Mouse (Mus musculus): ENCODE results near the gene Cbx1.

Gene Cbx1

GRCm38 (mm10) chr11:96818128-96818710, 29.3 kb downstream of the Cbx1 start:
- DNase-seq = no peak

DNA sequence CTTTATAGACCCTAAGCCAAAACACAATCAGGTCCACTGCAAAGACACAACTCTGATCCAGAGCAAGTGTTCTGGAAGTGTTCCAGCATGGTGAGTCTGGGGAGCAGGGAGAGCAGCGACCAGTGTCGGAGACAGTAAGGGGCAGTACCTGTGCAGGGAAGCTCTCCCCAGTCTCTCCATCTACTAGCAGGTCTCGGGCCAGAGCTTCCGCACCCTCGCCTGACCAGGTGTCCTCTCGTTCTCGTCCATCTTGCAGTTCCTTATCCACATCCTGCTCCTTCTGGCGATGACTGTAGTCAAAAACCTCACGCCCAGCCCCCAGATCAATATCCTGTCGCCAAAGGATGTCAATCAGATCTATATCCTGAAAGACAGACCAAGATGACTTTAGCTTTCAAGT, 33.0 kb downstream of the Cbx1 start:
- DNase-seq = no peak

- peak in 1 of 2 experiments; percentile 20 for DNase-seq
These were observed 33.9 kb downstream of the Cbx1 start for GRCm38 (mm10) chr11:96822675-96823470.

GRCm38 (mm10) chr11:96823471-96823837, 34.5 kb downstream of the Cbx1 start:
- no peak for DNase-seq

DNA sequence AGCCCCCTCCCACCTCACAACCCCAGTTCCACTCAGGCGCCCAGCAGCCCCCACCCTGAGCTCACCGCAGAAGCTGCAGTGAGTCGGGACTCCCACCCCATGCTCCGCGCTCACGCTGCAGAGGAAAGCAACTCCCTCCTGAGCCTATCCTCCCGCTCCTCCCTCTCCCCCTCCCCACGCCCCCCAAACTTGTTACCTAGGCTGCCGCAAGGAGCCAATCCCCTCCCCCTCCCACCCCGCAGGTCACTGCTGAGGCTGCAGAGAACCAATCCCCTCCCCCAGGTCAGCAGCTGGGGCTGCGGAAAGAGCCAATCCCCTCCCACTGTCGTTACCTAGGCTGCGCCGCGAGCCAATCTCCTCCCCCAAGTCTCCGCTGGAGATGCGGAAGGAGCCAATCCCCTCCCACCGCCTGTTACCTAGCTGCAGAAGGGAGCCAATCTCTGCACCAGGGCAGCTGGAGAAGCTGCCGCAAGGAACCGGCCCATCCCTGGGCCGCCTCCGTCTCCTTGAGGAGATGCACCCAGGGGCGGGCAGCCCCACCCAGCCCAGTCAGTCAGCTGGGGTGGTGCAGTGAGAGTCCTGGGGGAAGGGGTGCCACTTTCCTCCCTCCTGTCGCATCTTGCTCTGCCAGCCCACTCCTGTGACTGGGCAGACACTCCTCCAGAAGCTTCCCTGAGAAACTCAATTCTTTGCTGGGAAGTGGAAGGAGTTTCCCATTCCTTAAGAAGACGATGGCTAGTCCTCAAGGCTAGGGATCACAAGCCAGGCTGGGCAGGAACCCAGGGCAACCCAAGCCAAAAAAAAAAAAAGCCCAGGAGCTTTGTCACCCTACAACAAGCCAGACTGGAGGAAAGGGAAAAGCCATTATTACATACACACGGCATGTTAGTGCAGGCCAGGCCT, 35.2 kb downstream of the Cbx1 start:
- DNase-seq = peak; percentile 93 to 94

GRCm38 (mm10) chr11:96824783-96825495, 36.0 kb downstream of the Cbx1 start:
- peak; percentile 79 to 83 for DNase-seq

- DNase-seq = peak; percentile 59 to 61
These were observed 37.6 kb downstream of the Cbx1 start for GRCm38 (mm10) chr11:96826481-96826880.

GRCm38 (mm10) chr11:96827062-96827581, 38.2 kb downstream of the Cbx1 start:
- peak in 1 of 2 experiments; percentile 39 for DNase-seq

DNA sequence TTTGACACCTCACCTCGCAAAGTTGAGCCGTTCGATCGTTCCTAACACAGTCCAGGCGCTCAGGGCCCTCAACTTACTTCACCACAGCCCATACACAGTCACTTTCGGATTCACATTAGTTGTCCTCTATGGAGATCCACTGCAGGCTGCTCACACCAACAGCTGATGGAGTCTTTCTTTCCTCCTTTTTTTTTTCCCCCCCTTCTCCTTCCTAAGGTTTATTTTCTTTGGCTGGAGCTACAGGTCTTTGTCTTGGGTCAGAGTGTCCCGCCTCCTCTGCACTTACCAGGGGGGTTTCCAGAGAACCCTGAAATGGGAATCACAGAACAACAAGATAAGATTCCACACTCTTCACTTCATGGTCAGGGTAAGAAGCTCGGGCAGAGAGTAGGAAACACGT, 39.0 kb downstream of the Cbx1 start:
- no peak for DNase-seq

DNA sequence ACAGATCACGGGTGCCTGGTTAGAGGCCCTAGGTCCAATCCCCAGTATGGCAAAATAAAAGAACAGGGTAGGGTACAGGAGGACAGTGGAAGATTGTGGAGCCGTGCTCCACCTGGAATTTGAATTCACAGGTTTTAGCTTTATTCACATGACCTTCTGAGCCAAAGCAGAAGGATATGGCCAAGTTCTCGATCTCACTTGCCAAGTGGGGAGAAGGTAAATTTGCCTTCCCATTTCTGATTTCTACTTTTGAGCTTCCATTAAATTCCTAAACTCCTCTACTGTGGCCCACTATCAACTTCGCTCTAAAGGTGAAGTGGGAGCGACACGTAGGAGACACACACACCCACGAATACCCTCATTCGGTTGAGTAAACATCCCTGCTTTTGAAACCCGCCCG, 40.0 kb downstream of the Cbx1 start:
- no peak for DNase-seq

DNA sequence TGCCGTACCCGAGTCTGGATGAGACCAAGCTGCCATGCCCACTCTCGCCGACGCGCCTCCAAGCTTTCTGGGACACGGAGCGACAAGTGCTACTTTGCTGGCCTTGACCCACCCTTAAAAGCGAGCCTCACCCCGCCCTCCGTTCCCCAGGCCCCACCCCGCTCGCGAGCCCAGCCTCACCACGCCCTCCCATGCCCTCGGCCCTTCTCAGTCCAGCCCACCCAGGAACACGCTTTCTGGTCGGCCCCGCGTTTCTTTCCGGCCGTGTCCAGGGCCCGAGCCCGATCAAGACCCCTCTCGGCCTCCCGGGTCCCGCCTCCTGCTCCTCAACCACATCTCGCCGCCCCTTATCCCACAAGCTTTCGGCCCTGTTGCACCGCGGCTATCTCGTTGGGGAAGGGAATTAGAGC, 40.5 kb downstream of the Cbx1 start:
- peak; percentile 92 for DNase-seq

DNA sequence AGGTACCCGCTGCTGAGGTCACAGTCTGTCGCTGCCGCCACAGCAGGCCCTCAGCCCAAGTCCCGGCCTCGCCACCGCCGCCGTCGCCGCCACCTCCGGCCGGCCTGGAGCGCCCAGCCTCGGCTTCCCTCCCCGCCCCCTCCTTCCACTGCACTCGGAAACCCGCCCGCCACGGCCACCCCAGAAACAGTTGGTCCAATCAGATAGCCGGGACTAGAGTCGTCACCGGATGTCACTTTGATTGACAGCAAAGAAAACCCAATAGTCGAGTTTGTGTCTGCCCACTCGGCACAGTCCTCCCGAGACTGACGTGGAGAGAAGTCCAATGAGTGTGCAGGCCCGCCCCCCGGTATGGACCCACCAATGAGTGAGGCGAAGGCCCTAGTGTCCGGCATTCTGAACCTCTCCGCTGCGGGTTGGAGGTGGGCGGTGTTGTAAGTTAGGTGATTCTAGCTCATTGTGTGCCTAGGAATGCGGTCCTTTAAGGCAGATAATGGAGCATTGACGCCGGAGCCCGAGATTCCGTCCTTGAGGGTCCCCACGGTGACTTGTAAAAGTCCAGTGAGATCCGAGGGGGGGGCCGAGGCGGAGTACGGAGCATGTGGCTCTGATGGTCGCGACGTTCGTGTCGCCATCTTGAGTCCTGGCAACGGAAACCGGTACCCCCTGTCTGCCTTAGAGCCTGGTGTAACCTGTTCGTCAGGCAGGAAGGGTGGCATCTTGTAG, 41.0 kb downstream of the Cbx1 start, which contains the start of gene Nfe2l1:
Gene Nfe2l1 (minus strand): TSS at position 156 of the 726 bp plus-strand sequence.
- peak; percentile 99 to 100 for DNase-seq

- no peak for DNase-seq
These were observed 41.8 kb downstream of the Cbx1 start for GRCm38 (mm10) chr11:96830539-96831216.

- DNase-seq = peak; percentile 60 to 83
These were observed 42.6 kb downstream of the Cbx1 start for GRCm38 (mm10) chr11:96831516-96831915.

GRCm38 (mm10) chr11:96832541-96832940, 43.6 kb downstream of the Cbx1 start:
- DNase-seq = no peak

DNA sequence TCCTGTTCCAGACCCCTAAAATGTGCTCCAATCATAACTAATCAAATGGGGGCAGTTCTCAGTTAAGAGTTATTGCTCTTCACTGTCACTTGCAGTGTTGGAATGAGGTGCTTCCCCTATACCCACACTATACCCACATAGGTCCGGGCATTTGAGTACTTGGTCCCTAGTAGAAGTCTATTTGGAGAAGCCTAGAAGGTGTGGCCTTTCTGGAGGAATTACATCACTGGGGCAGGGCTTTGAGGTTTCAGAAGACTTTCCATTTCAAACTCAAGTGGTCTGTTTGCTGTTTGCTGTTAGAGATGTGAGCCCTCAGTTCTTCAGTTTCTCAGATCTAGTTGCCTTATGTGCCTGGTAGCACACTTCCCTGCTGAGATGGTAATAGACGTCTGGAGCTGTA, 44.0 kb downstream of the Cbx1 start:
- no peak for DNase-seq

DNA sequence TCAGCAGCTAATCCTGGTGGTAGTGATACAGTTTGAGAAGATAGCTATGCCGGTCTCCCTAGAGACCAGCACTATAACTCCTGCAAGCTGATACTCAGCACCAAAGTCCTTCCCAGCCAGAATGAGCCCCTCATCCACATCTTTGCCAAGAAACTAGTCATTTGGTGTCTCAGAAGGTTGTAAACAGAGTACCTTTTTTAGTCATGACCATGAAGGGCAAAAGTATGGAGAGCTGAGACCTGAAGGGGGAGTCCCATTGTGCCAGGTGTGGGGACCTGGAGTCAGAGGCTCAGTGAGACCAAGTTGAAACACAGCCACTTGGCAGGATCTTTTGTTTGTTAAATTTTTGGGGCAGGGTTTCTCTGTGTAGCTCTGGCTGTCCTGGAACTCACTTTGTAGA, 45.2 kb downstream of the Cbx1 start:
- no peak for DNase-seq

DNA sequence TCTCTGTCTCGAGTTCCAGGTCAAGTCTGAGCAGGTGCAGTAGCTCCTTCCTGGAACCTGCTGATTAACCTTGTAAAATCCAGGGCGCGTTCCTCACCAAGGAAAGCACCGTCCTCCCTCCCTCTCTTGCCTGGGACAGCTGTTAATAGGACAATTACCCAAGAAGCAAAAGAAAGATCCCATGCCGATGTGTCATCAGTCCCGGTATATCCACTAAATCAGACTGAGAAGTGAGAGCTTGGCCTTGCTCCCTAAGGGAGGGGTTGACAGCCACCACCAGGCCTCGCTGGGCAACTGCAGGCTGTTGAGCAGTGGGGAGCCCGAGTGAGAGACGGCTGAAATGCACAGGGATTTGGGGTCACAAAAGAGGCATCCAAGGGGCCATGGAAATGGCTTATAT, 48.4 kb downstream of the Cbx1 start:
- DNase-seq = peak in 1 of 2 experiments; percentile 50

DNA sequence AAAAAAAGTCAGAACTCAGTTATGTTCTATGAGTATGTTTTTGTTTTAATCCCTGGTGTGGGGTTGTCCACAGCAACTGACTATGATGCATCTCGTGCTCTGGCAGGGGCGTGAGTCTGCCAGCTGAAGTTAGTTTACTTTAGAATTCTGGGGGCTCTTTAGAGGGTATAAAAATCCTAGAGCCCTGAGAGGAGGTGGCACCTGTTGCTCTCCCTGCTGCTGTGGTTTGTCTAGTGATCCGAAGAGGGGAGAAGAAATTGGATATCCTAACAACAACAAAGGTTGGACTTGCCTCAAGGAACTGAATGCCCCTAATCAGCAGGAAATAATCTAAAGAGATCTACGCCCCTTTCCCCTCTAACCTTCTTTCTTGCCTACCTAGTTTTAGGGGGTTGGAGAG, 49.4 kb downstream of the Cbx1 start:
- no peak for DNase-seq

- no peak for DNase-seq
These were observed 50.5 kb downstream of the Cbx1 start for GRCm38 (mm10) chr11:96839428-96839827.

DNA sequence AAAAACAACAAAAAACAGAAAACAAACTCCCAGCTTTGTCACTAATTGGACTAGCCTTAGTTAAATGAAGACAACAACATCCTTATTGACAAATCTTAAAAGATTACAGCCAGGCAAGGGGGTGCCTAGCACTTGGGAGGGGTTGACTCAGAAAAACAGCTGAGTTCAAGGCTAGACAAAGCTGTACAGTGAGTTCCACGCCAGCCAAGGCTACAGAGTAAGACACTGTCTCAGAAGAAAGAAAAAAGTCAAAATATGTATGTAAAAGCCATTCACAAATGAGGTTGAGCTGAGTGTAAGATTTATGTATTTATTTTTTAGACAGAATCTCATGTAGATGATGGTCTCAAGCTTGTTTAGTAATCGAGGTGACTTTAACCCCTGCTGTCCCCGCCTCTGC, 51.0 kb downstream of the Cbx1 start:
- DNase-seq = no peak

All from kidney, postnatal 36 days (tissue).